Mouse (Mus musculus): ENCODE data around the gene Ptprg. TPM values are rescaled to one million over a fixed set of nuclear protein-coding genes. Genes with fewer than 3 reads are reported as not detected.

Gene Ptprg
- polyA plus RNA-seq, 1 experiment = 16.6 TPM

GRCm38 (mm10) chr14:11731223-11731920 lies 178.0 kb downstream of the Ptprg start:
- Histone ChIP-seq H3K79me2 (ENCODE audit: control insufficient read depth, insufficient read depth) (no peaks in the 10 kb centered on the region), H3K79me3 (ENCODE audit: low read depth) (no peaks in the 10 kb centered on the region), H3ac (ENCODE audit: control insufficient read depth, insufficient read length, low read depth) (no peak overlapping the region), H3K27me3 (ENCODE audit: control insufficient read depth, insufficient read depth, insufficient read length) (no peaks in the 10 kb centered on the region), H3K4me3 (ENCODE audit: insufficient read depth, poor library complexity, severe bottlenecking) (no peak overlapping the region), H3K36me3 (ENCODE audit: control insufficient read depth, insufficient read depth) (no peaks in the 10 kb centered on the region)
- TF ChIP-seq MYOD1 (IDR thresholded peaks at IDR 0.05; ENCODE audit: control insufficient read depth, insufficient read length, low read depth) (no peak), FOSL1 (IDR thresholded peaks at IDR 0.05; ENCODE audit: insufficient read depth, low read length, poor library complexity, severe bottlenecking) (no peak), CEBPB (IDR thresholded peaks at IDR 0.05; ENCODE audit: low read depth) (no peak), USF1 (IDR thresholded peaks at IDR 0.05; ENCODE audit: low read depth) (no peak), CTCF (IDR thresholded peaks at IDR 0.05; ENCODE audit: control insufficient read depth, insufficient read depth, insufficient read length) (no peak), MAX (IDR thresholded peaks at IDR 0.05) (no peak), MYOG (IDR thresholded peaks at IDR 0.05; ENCODE audit: control insufficient read depth, extremely low read depth, insufficient read length) (no peak)

GRCm38 (mm10) chr14:11732376-11732775 lies 179.0 kb downstream of the Ptprg start:
- no peaks in the 10 kb centered on the region for H3K79me2 ChIP-seq (ENCODE audit: control insufficient read depth, insufficient read depth)
- H3K4me3 ChIP-seq (ENCODE audit: insufficient read depth, poor library complexity, severe bottlenecking) = no peak overlapping the region
- no peaks in the 10 kb centered on the region for H3K27me3 ChIP-seq (ENCODE audit: control insufficient read depth, insufficient read depth, insufficient read length)
- no peak overlapping the region for H3ac ChIP-seq (ENCODE audit: control insufficient read depth, insufficient read length, low read depth)
- TF ChIP-seq CEBPB (IDR thresholded peaks at IDR 0.05; ENCODE audit: low read depth) (no peak), MAX (IDR thresholded peaks at IDR 0.05) (no peak), FOSL1 (IDR thresholded peaks at IDR 0.05; ENCODE audit: insufficient read depth, low read length, poor library complexity, severe bottlenecking) (no peak), USF1 (IDR thresholded peaks at IDR 0.05; ENCODE audit: low read depth) (no peak), CTCF (IDR thresholded peaks at IDR 0.05; ENCODE audit: control insufficient read depth, insufficient read depth, insufficient read length) (no peak), MYOD1 (IDR thresholded peaks at IDR 0.05; ENCODE audit: control insufficient read depth, insufficient read length, low read depth) (no peak), MYOG (IDR thresholded peaks at IDR 0.05; ENCODE audit: control insufficient read depth, extremely low read depth, insufficient read length) (no peak)
- H3K79me3 ChIP-seq (ENCODE audit: low read depth) = no peaks in the 10 kb centered on the region
- H3K36me3 ChIP-seq (ENCODE audit: control insufficient read depth, insufficient read depth) = no peaks in the 10 kb centered on the region

- Histone ChIP-seq H3K36me3 (ENCODE audit: control insufficient read depth, insufficient read depth) (no peaks in the 10 kb centered on the region), H3K79me2 (ENCODE audit: control insufficient read depth, insufficient read depth) (peaks cover 5% of the 10 kb centered on the region), H3K79me3 (ENCODE audit: low read depth) (no peaks in the 10 kb centered on the region), H3K27me3 (ENCODE audit: control insufficient read depth, insufficient read depth, insufficient read length) (no peaks in the 10 kb centered on the region), H3K4me3 (ENCODE audit: insufficient read depth, poor library complexity, severe bottlenecking) (no peak overlapping the region), H3ac (ENCODE audit: control insufficient read depth, insufficient read length, low read depth) (no peak overlapping the region)
- TF ChIP-seq MYOG (IDR thresholded peaks at IDR 0.05; ENCODE audit: control insufficient read depth, extremely low read depth, insufficient read length) = no peak
- TF ChIP-seq CTCF (IDR thresholded peaks at IDR 0.05; ENCODE audit: control insufficient read depth, insufficient read depth, insufficient read length) = no peak
- no peak for TF ChIP-seq MAX (IDR thresholded peaks at IDR 0.05)
- no peak for TF ChIP-seq MYOD1 (IDR thresholded peaks at IDR 0.05; ENCODE audit: control insufficient read depth, insufficient read length, low read depth)
- no peak for TF ChIP-seq CEBPB (IDR thresholded peaks at IDR 0.05; ENCODE audit: low read depth)
- no peak for TF ChIP-seq FOSL1 (IDR thresholded peaks at IDR 0.05; ENCODE audit: insufficient read depth, low read length, poor library complexity, severe bottlenecking)
- no peak for TF ChIP-seq USF1 (IDR thresholded peaks at IDR 0.05; ENCODE audit: low read depth)
These were observed 190.4 kb downstream of the Ptprg start for GRCm38 (mm10) chr14:11743726-11744125.

GRCm38 (mm10) chr14:11752678-11753077 lies 199.3 kb downstream of the Ptprg start:
- H3ac ChIP-seq (ENCODE audit: control insufficient read depth, insufficient read length, low read depth) = no peak overlapping the region
- no peaks in the 10 kb centered on the region for H3K27me3 ChIP-seq (ENCODE audit: control insufficient read depth, insufficient read depth, insufficient read length)
- no peaks in the 10 kb centered on the region for H3K79me2 ChIP-seq (ENCODE audit: control insufficient read depth, insufficient read depth)
- H3K4me3 ChIP-seq (ENCODE audit: insufficient read depth, poor library complexity, severe bottlenecking) = no peak overlapping the region
- TF ChIP-seq MYOD1 (IDR thresholded peaks at IDR 0.05; ENCODE audit: control insufficient read depth, insufficient read length, low read depth) (no peak), FOSL1 (IDR thresholded peaks at IDR 0.05; ENCODE audit: insufficient read depth, low read length, poor library complexity, severe bottlenecking) (no peak), MAX (IDR thresholded peaks at IDR 0.05) (no peak), MYOG (IDR thresholded peaks at IDR 0.05; ENCODE audit: control insufficient read depth, extremely low read depth, insufficient read length) (no peak), CEBPB (IDR thresholded peaks at IDR 0.05; ENCODE audit: low read depth) (no peak)
- no peaks in the 10 kb centered on the region for H3K36me3 ChIP-seq (ENCODE audit: control insufficient read depth, insufficient read depth)
- H3K79me3 ChIP-seq (ENCODE audit: low read depth) = peaks cover 2% of the 10 kb centered on the region

GRCm38 (mm10) chr14:11754656-11755055 lies 201.3 kb downstream of the Ptprg start:
- no peaks in the 10 kb centered on the region for H3K79me2 ChIP-seq (ENCODE audit: control insufficient read depth, insufficient read depth)
- no peak overlapping the region for H3ac ChIP-seq (ENCODE audit: control insufficient read depth, insufficient read length, low read depth)
- no peak overlapping the region for H3K4me3 ChIP-seq (ENCODE audit: insufficient read depth, poor library complexity, severe bottlenecking)
- peaks cover 2% of the 10 kb centered on the region for H3K79me3 ChIP-seq (ENCODE audit: low read depth)
- TF ChIP-seq FOSL1 (IDR thresholded peaks at IDR 0.05; ENCODE audit: insufficient read depth, low read length, poor library complexity, severe bottlenecking) (no peak), USF1 (IDR thresholded peaks at IDR 0.05; ENCODE audit: low read depth) (no peak), CTCF (IDR thresholded peaks at IDR 0.05; ENCODE audit: control insufficient read depth, insufficient read depth, insufficient read length) (no peak), MYOD1 (IDR thresholded peaks at IDR 0.05; ENCODE audit: control insufficient read depth, insufficient read length, low read depth) (no peak), CEBPB (IDR thresholded peaks at IDR 0.05; ENCODE audit: low read depth) (no peak), MAX (IDR thresholded peaks at IDR 0.05) (no peak), MYOG (IDR thresholded peaks at IDR 0.05; ENCODE audit: control insufficient read depth, extremely low read depth, insufficient read length) (no peak)
- no peaks in the 10 kb centered on the region for H3K27me3 ChIP-seq (ENCODE audit: control insufficient read depth, insufficient read depth, insufficient read length)
- no peaks in the 10 kb centered on the region for H3K36me3 ChIP-seq (ENCODE audit: control insufficient read depth, insufficient read depth)

All from C2C12 (cell line).